Mouse (Mus musculus) gastrocnemius, adult 2 months (tissue): ENCODE results near the gene B3gat3. TPM values are rescaled to one million over a fixed set of nuclear protein-coding genes. Genes with fewer than 3 reads are reported as not detected.

Source experiments
- DNase-seq: peaks from one replicate; pipeline ENCODE4 v3.0.0; 2022
- H3K27ac ChIP-seq: fragments of 200-600 bp; 2 replicates; pipeline ENCODE4 v1.8.1; 2022; ENCODE audit warnings: mild to moderate bottlenecking
- H3K4me3 ChIP-seq: fragments of 200-600 bp; 2 replicates; pipeline ENCODE4 v1.8.1; 2022; ENCODE audit warnings: mild to moderate bottlenecking, moderate library complexity
- CTCF ChIP-seq: fragments of 200-600 bp; IDR thresholded peaks from 2 replicates; pipeline ENCODE4 v1.8.1; 2022; ENCODE audit warnings: antibody characterized with exemption, mild to moderate bottlenecking, moderate library complexity
- intact Hi-C: fragments of 180-260 bp; cut with DNase I; formaldehyde crosslinking; loops from one replicate; pipeline ENCODE4 v1.15.1; 2025
- total RNA-seq, 2 experiments: library from RNA; stranded (reverse); gene quantifications; 2 replicates each; pipeline ENCODE4 v1.2.3; 2021

The B3gat3 gene
- total RNA-seq, 2 experiments from 2014 or later, result 32.2 to 35.7 TPM

- no peak for DNase-seq
- intact Hi-C loops, result no loop called here
- no peak for TF ChIP-seq CTCF
- H3K27ac ChIP-seq, result no peak overlapping the region
- no peak overlapping the region for H3K4me3 ChIP-seq
Measured at GRCm38 (mm10) chr19:8908531-8908930, 11.6 kb upstream of the B3gat3 start.

- H3K4me3 ChIP-seq, result no peak overlapping the region
- DNase-seq, result no peak
- H3K27ac ChIP-seq, result no peak overlapping the region
- TF ChIP-seq CTCF, result no peak
- intact Hi-C loops, result no loop called here
Measured at GRCm38 (mm10) chr19:8911810-8912209, 8.4 kb upstream of the B3gat3 start.

GRCm38 (mm10) chr19:8914212-8914611, 6.0 kb upstream of the B3gat3 start:
- no peak for DNase-seq
- intact Hi-C loops, result no loop called here
- TF ChIP-seq CTCF, result no peak
- Histone ChIP-seq H3K27ac (no peak overlapping the region), H3K4me3 (no peak overlapping the region)

- no peak for DNase-seq
- TF ChIP-seq CTCF, result no peak
- Histone ChIP-seq H3K27ac (no peak overlapping the region), H3K4me3 (no peak overlapping the region)
- intact Hi-C loops, result loop anchor here (2.0 kb wide), 1 partner anchor 20 kb away; the partner anchor contains the start of gene Ganab
Measured at GRCm38 (mm10) chr19:8919000-8919399, 1.2 kb upstream of the B3gat3 start.

- no peak for DNase-seq
- no peak for TF ChIP-seq CTCF
- peak overlapping the region; percentile 96 for H3K27ac ChIP-seq
- intact Hi-C loops, result loop anchor here (2.0 kb wide), 2 partner anchors 21 to 47 kb away; partner anchors contain the start of genes Eef1g and Ganab
- H3K4me3 ChIP-seq, result peak overlapping the region; percentile 83
Measured at GRCm38 (mm10) chr19:8919684-8920072, 496 bp upstream of the B3gat3 start.

GRCm38 (mm10) chr19:8920836-8921291, 690 bp downstream of the B3gat3 start:
- Histone ChIP-seq H3K4me3 (peak overlapping the region; percentile 83), H3K27ac (peak overlapping the region; percentile 96)
- no peak for TF ChIP-seq CTCF
- intact Hi-C loops, result loop anchor here (2.0 kb wide), 1 partner anchor 46 kb away; the partner anchor contains the start of gene Eef1g
- no peak for DNase-seq

- no peak for TF ChIP-seq CTCF
- Histone ChIP-seq H3K27ac (peak overlapping the region; percentile 96; the same call in 1 of the 2 replicates), H3K4me3 (peak overlapping the region; percentile 83)
- intact Hi-C loops, result loop anchor here (2.0 kb wide), 1 partner anchor 45 kb away; the partner anchor contains the start of gene Eef1g
- no peak for DNase-seq
Measured at GRCm38 (mm10) chr19:8921741-8922140, 1.6 kb downstream of the B3gat3 start.

- TF ChIP-seq CTCF, result no peak
- Histone ChIP-seq H3K27ac (no peak overlapping the region), H3K4me3 (no peak overlapping the region)
- intact Hi-C loops, result loop anchor here (5.0 kb wide), 1 partner anchor 34 kb away; the partner anchor contains the start of gene Ints5
- no peak for DNase-seq
Measured at GRCm38 (mm10) chr19:8926766-8927165, 6.6 kb downstream of the B3gat3 start.

- no peak for TF ChIP-seq CTCF
- DNase-seq, result no peak
- H3K27ac ChIP-seq, result peak overlapping the region; percentile 96; the same call in 1 of the 2 replicates
- intact Hi-C loops, result loop anchor here (5.0 kb wide), 1 partner anchor 36 kb away; the partner anchor contains the start of gene Ints5
- no peak overlapping the region for H3K4me3 ChIP-seq
Measured at GRCm38 (mm10) chr19:8927891-8928525, 7.8 kb downstream of the B3gat3 start.

GRCm38 (mm10) chr19:8928689-8929223, 8.6 kb downstream of the B3gat3 start:
- DNase-seq, result no peak
- H3K27ac ChIP-seq, result peak overlapping the region; percentile 96
- H3K4me3 ChIP-seq, result peak overlapping the region; percentile 90
- TF ChIP-seq CTCF, result no peak
- intact Hi-C loops, result loop anchor here (5.0 kb wide), 1 partner anchor 36 kb away; the partner anchor contains the start of gene Ints5

- Histone ChIP-seq H3K27ac (peak within 1 kb of the TSS; percentile 96), H3K4me3 (peak within 1 kb of the TSS; percentile 90)
- peak; percentile 52 for TF ChIP-seq CTCF
- peak; percentile 95 for DNase-seq
- intact Hi-C loops, result loop anchor here (5.0 kb wide), 1 partner anchor 37 kb away; the partner anchor contains the start of gene Ints5
Measured at GRCm38 (mm10) chr19:8929224-8930088, 9.3 kb downstream of the B3gat3 start, which contains the start of the genes Rom1 and Eml3. Gene Rom1, minus strand, starts transcription at chr19:8929356. Gene Eml3, plus strand, starts transcription at chr19:8929552.

- TF ChIP-seq CTCF, result no peak
- Histone ChIP-seq H3K27ac (peak overlapping the region; percentile 96), H3K4me3 (peak overlapping the region; percentile 90)
- no peak for DNase-seq
- intact Hi-C loops, result no loop called here
Measured at GRCm38 (mm10) chr19:8930117-8930516, 9.9 kb downstream of the B3gat3 start.
